Mouse (Mus musculus) midbrain, embryonic 15.5 days (tissue): ENCODE measurements around the gene Fbxl15. TPM values are rescaled to one million over a fixed set of nuclear protein-coding genes. Genes with fewer than 3 reads are reported as not detected.

ENCODE experiments used
- ATAC-seq: fragments of 200-750 bp; cut with Nextera tagmentation; replicated peaks from 2 replicates; pipeline ENCODE4 v1.8.0; 2017; ENCODE audit warnings: moderate TSS enrichment
- H3K27ac ChIP-seq: fragments of 300-500 bp; sonication (generic); 2 replicates; pipeline ENCODE4 v1.5.1; 2015; ENCODE audit warnings: mild to moderate bottlenecking, inconsistent platforms
- H3K27me3 ChIP-seq: fragments of 300-500 bp; sonication (generic); replicated peaks from 2 replicates; pipeline ENCODE4 v1.6.1; 2015; ENCODE audit warnings: inconsistent platforms
- H3K36me3 ChIP-seq: fragments of 300-500 bp; sonication (generic); replicated peaks from 2 replicates; pipeline ENCODE4 v1.6.1; 2015; ENCODE audit warnings: inconsistent platforms
- H3K4me1 ChIP-seq: fragments of 300-500 bp; sonication (generic); 2 replicates; pipeline ENCODE4 v1.6.1; 2015; ENCODE audit warnings: inconsistent platforms
- H3K4me2 ChIP-seq: fragments of 300-500 bp; sonication (generic); 2 replicates; pipeline ENCODE4 v1.6.1; 2015; ENCODE audit warnings: inconsistent platforms, mild to moderate bottlenecking, moderate library complexity
- H3K4me3 ChIP-seq: fragments of 300-500 bp; sonication (generic); 2 replicates; pipeline ENCODE4 v1.5.1; 2015; ENCODE audit warnings: mild to moderate bottlenecking, inconsistent platforms
- H3K9ac ChIP-seq: fragments of 300-500 bp; sonication (generic); 2 replicates; pipeline ENCODE4 v1.6.1; 2015; ENCODE audit warnings: mild to moderate bottlenecking, inconsistent platforms
- H3K9me3 ChIP-seq: fragments of 300-500 bp; sonication (generic); 2 replicates; pipeline ENCODE4 v1.6.1; 2016; ENCODE audit warnings: inconsistent platforms
- WGBS: fragments of 180-500 bp; shearing (Covaris S2); methylation state at CpG from one replicate; pipeline ENCODE4 v1.1.7; 2015; ENCODE audit warnings: mixed read lengths; 5-methylcytosine and 5-hydroxymethylcytosine counted together
- polyA plus RNA-seq: library from polyadenylated mRNA; unstranded; fragments of >200 nt; fragmentation: Nextera tagmentation; extraction: Ambion mirVana; gene quantifications from 2 replicates; pipeline ENCODE4 v1.2.1, GENCODE M21; 2015

Fbxl15 gene
- 48.2 and 54.8 TPM in 2 replicates for polyA plus RNA-seq

GRCm38 (mm10) chr19:46328081-46329030 is at the start of gene Fbxl15:
Gene Fbxl15, plus strand, starts transcription at chr19:46328184.
- H3K36me3 ChIP-seq, result peaks cover 16% of the 10 kb centered on the region; the same call in 1 of the 2 replicates
- H3K27me3 ChIP-seq, result no peaks in the 10 kb centered on the region
- peak within 1 kb of the TSS; percentile 62 for H3K9ac ChIP-seq
- under 1% methylated on average over 81 of the region's 81 CpGs for WGBS
- H3K4me3 ChIP-seq, result peak within 1 kb of the TSS; percentile 60
- H3K4me1 ChIP-seq, result peaks cover 62% of the 10 kb centered on the region
- H3K4me2 ChIP-seq, result peak within 1 kb of the TSS; percentile 93
- ATAC-seq, result peak; percentile 88
- H3K9me3 ChIP-seq, result no peaks in the 10 kb centered on the region
- H3K27ac ChIP-seq, result peak within 1 kb of the TSS; percentile 97

GRCm38 (mm10) chr19:46282081-46282849 is 45.7 kb upstream of the Fbxl15 start:
- Histone ChIP-seq H3K27ac (no peak overlapping the region), H3K27me3 (no peaks in the 10 kb centered on the region), H3K4me2 (no peak overlapping the region), H3K4me3 (no peak overlapping the region), H3K4me1 (no peaks in the 10 kb centered on the region), H3K36me3 (peaks cover 63% of the 10 kb centered on the region), H3K9me3 (no peaks in the 10 kb centered on the region), H3K9ac (no peak overlapping the region)
- ATAC-seq, result no peak
- 95% methylated on average over 11 of the region's 11 CpGs for WGBS

- no peaks in the 10 kb centered on the region for H3K27me3 ChIP-seq
- WGBS, result 94% methylated on average over 4 of the region's 4 CpGs
- no peaks in the 10 kb centered on the region for H3K9me3 ChIP-seq
- H3K4me3 ChIP-seq, result no peak overlapping the region
- H3K36me3 ChIP-seq, result peaks cover 56% of the 10 kb centered on the region
- H3K4me2 ChIP-seq, result no peak overlapping the region
- no peak for ATAC-seq
- no peaks in the 10 kb centered on the region for H3K4me1 ChIP-seq
- no peak overlapping the region for H3K9ac ChIP-seq
- H3K27ac ChIP-seq, result no peak overlapping the region
Measured at GRCm38 (mm10) chr19:46284686-46285085, 43.3 kb upstream of the Fbxl15 start.

GRCm38 (mm10) chr19:46285631-46286030 is 42.4 kb upstream of the Fbxl15 start:
- Histone ChIP-seq H3K9me3 (no peaks in the 10 kb centered on the region), H3K36me3 (peaks cover 48% of the 10 kb centered on the region), H3K27ac (no peak overlapping the region), H3K4me1 (no peaks in the 10 kb centered on the region), H3K4me3 (no peak overlapping the region), H3K9ac (no peak overlapping the region), H3K27me3 (no peaks in the 10 kb centered on the region), H3K4me2 (no peak overlapping the region)
- 88% methylated on average over 7 of the region's 7 CpGs for WGBS
- ATAC-seq, result no peak

GRCm38 (mm10) chr19:46286047-46286446 is 41.9 kb upstream of the Fbxl15 start:
- Histone ChIP-seq H3K27ac (no peak overlapping the region), H3K27me3 (no peaks in the 10 kb centered on the region), H3K4me1 (no peaks in the 10 kb centered on the region), H3K9ac (no peak overlapping the region), H3K36me3 (peaks cover 44% of the 10 kb centered on the region), H3K9me3 (no peaks in the 10 kb centered on the region), H3K4me2 (no peak overlapping the region), H3K4me3 (no peak overlapping the region)
- 90% methylated on average over 6 of the region's 6 CpGs for WGBS
- no peak for ATAC-seq

GRCm38 (mm10) chr19:46286926-46287325 is 41.1 kb upstream of the Fbxl15 start:
- Histone ChIP-seq H3K27me3 (no peaks in the 10 kb centered on the region), H3K27ac (no peak overlapping the region), H3K36me3 (peaks cover 36% of the 10 kb centered on the region), H3K9ac (no peak overlapping the region), H3K4me1 (no peaks in the 10 kb centered on the region), H3K9me3 (no peaks in the 10 kb centered on the region), H3K4me2 (no peak overlapping the region), H3K4me3 (no peak overlapping the region)
- no peak for ATAC-seq
- 96% methylated on average over 3 of the region's 3 CpGs for WGBS

GRCm38 (mm10) chr19:46287566-46287965 is 40.4 kb upstream of the Fbxl15 start:
- WGBS, result 87% methylated on average over 3 of the region's 3 CpGs
- no peak overlapping the region for H3K4me3 ChIP-seq
- peaks cover 30% of the 10 kb centered on the region for H3K36me3 ChIP-seq
- no peaks in the 10 kb centered on the region for H3K27me3 ChIP-seq
- H3K9me3 ChIP-seq, result no peaks in the 10 kb centered on the region
- H3K9ac ChIP-seq, result no peak overlapping the region
- H3K27ac ChIP-seq, result no peak overlapping the region
- H3K4me1 ChIP-seq, result no peaks in the 10 kb centered on the region
- no peak overlapping the region for H3K4me2 ChIP-seq
- no peak for ATAC-seq

- H3K36me3 ChIP-seq, result peaks cover 11% of the 10 kb centered on the region; the same call in 1 of the 2 replicates
- 68% methylated on average over 12 of the region's 12 CpGs for WGBS
- H3K4me3 ChIP-seq, result no peak overlapping the region
- no peaks in the 10 kb centered on the region for H3K27me3 ChIP-seq
- H3K9ac ChIP-seq, result no peak overlapping the region
- ATAC-seq, result no peak
- no peaks in the 10 kb centered on the region for H3K9me3 ChIP-seq
- H3K4me1 ChIP-seq, result no peaks in the 10 kb centered on the region
- H3K27ac ChIP-seq, result no peak overlapping the region
- H3K4me2 ChIP-seq, result no peak overlapping the region
Measured at GRCm38 (mm10) chr19:46290535-46291105, 37.4 kb upstream of the Fbxl15 start.

- Histone ChIP-seq H3K36me3 (no peaks in the 10 kb centered on the region), H3K9me3 (no peaks in the 10 kb centered on the region), H3K4me3 (no peak overlapping the region), H3K4me1 (no peaks in the 10 kb centered on the region), H3K27me3 (no peaks in the 10 kb centered on the region), H3K9ac (no peak overlapping the region), H3K4me2 (no peak overlapping the region), H3K27ac (no peak overlapping the region)
- 75% methylated on average over 4 of the region's 4 CpGs for WGBS
- ATAC-seq, result no peak
Measured at GRCm38 (mm10) chr19:46296938-46297337, 31.0 kb upstream of the Fbxl15 start.

- no peaks in the 10 kb centered on the region for H3K9me3 ChIP-seq
- WGBS, result 41% methylated on average over 8 of the region's 8 CpGs
- H3K36me3 ChIP-seq, result no peaks in the 10 kb centered on the region
- no peak for ATAC-seq
- H3K4me1 ChIP-seq, result peaks cover 16% of the 10 kb centered on the region
- no peak overlapping the region for H3K9ac ChIP-seq
- no peak overlapping the region for H3K27ac ChIP-seq
- H3K27me3 ChIP-seq, result peaks cover 10% of the 10 kb centered on the region; the same call in 1 of the 2 replicates
- no peak overlapping the region for H3K4me3 ChIP-seq
- no peak overlapping the region for H3K4me2 ChIP-seq
Measured at GRCm38 (mm10) chr19:46300294-46301045, 27.5 kb upstream of the Fbxl15 start.

GRCm38 (mm10) chr19:46302551-46302950 is 25.4 kb upstream of the Fbxl15 start:
- no peak for ATAC-seq
- Histone ChIP-seq H3K9me3 (no peaks in the 10 kb centered on the region), H3K27me3 (peaks cover 24% of the 10 kb centered on the region; the same call in 1 of the 2 replicates), H3K36me3 (no peaks in the 10 kb centered on the region), H3K4me1 (peaks cover 22% of the 10 kb centered on the region), H3K4me2 (no peak overlapping the region), H3K4me3 (no peak overlapping the region), H3K9ac (no peak overlapping the region), H3K27ac (no peak overlapping the region)
- 88% methylated on average over 4 of the region's 4 CpGs for WGBS
